Mouse (Mus musculus) induced T-regulatory cell, adult 2 months (primary cell): Measurements from ENCODE around the gene Cadm2.

Experiments
- DNase-seq: peaks from one replicate; pipeline ENCODE4 v3.0.0-alpha.2; 2012; ENCODE audit warnings: low read depth

Cadm2 gene

DNA sequence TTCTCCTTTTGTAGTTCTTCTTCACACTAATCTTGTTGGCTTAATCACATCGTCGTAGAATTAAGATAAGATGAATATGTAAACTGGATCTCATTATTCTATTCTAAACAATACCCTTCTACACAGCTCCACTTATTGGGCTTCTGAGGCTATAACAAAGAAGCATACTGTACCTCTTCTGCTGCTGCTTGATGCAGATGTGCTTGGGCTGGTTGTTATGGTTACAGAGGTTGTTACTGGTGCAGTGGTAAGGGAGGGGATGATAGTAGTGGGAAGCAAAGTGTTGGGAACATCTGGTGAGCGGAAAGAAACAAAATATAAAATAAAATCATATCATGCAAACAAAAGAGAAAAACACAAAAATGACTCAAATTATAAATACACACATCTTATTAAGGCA, 889.5 kb downstream of the Cadm2 start:
- no peak for DNase-seq

DNA sequence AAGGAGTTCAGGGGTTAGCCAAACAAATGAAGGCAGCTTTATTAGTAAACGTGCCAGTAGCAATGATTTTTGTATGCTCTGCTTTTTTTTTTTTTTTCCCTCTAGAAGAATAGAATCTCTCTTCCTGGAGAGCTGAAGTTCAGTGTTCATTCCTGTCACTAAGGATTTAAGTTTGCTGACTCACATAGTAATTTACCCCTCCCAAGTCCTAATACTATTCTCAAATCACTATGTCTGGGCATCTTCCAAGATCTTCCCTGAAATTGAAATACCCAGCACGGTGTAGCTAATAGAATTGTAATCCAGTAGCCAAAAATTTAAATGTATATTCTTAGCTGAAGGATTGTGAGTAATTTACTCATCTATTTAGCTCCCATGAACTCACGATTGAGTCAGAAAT, 914.2 kb downstream of the Cadm2 start:
- DNase-seq = no peak

DNA sequence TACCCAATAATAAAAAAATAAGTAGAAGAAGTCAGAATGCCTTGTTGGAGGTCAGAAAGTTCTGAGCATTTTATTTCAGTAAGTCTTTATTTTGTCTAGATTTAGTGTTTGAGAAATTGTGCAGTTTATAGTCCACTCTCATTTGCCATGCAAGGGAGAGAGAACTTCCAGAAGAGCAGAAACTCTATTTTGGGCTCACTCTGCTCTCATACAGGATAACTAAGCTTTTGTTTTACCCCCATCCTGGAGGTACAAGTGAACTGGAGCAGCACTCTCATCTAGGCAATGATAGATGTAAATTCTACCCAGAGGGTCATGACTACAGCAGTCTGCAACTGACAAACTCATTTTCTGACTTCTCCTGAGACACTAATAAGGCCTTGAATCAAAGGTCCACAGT, 925.9 kb downstream of the Cadm2 start:
- DNase-seq = no peak

DNA sequence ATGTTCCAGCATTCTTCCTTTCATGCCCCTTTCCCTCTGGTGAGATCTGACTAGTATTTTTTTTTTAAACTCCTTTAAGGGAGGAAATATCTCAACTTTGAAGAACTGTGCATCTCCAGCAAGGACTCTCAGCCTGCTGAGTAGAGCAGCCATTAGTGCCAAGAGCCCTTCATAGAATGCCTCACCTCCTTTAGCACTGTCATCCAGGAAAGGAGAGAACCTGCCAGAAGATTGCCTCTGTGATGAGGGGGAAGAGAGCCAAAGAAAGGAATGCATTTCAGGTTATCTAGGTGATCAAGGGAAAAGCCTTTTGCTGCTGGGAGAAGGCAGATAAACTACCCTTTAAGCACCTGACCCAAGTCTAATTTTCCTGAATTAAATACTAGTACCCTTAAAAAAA, 943.5 kb downstream of the Cadm2 start:
- no peak for DNase-seq

DNA sequence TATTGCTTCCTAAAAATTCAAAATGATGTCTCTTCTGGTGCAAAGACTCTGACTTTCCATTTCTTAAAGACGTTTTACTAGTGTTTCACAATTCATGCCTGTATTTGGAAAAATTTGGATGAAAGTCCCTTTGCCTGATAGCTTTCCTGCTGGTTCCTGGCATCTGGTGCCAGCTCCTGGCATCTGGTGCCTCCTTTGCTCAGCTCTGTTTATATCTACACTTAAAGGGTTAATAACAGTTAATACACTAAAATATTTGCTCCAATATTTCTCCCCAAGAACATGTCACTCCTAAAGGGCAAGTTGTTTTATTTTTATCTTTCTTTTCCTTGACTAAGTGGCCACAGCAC, 969.7 kb downstream of the Cadm2 start:
- no peak for DNase-seq

DNA sequence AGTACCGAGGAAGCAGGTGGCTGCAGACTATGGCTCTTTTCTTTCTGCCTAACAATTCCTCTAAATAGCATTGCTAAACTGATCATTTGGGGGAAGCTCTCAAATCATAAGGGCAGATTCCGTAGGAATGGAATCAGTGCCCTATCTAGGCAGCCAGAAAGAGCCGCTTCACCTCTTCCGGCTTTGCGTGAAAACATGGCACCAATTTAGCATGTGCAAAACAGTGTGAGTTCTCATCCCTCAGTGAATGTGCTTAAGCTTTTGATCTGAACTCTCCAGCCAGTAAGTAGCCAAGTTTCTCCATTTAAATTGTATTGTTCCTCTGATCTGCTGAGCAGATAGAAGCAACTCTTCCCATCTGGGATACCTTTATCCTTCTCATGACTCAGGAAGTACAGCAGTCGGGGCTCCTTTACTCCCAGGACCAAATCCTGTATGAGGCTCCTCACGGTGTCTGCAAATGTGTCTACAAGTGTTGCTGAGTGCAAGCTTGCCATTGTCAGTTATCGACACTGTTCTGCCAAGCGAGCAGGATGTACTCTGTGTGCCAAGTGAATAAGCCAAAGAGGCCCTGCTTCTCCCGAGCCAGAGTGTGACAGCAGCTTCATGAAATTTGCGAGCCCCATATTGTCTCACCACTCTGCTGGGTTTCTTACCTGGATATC, 970.2 kb downstream of the Cadm2 start:
- DNase-seq = no peak

DNA sequence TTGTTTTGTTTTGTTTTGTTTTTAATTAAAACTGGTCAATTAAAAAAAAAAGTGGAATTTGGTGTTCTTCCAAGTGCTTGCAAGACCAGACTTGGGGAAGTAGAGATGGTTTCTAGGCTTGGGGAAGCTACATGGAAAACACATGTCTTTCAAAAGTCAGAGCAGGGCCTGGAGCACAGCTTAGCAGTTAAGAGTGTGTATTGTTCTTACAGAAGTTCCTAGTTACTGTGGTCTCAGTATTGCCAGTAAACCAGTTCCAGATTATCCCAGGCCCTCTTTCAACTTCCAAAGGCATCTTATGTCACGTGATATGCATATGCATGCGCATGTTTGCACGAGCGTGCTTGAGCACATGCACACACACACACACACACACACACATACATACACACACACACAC, 972.9 kb downstream of the Cadm2 start:
- no peak for DNase-seq

DNA sequence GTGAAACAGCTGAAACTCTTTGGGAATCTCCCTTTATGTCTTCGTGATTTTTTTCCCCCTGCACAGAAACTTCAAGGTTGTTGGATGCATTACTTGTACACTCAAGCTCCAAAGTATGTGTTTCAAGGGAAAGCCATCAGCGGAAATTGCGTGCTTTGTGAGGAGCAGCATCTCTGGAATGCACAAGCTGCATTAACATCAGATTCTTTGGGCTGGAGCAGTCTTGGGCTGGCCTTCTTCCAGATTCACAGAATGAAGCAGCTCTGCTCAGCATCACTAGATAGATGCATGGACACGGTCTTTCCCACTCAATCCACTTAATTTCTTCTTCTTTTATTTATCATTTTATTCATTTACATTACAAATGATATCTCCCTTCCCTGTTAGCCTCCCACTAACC, 977.1 kb downstream of the Cadm2 start:
- DNase-seq = no peak

DNA sequence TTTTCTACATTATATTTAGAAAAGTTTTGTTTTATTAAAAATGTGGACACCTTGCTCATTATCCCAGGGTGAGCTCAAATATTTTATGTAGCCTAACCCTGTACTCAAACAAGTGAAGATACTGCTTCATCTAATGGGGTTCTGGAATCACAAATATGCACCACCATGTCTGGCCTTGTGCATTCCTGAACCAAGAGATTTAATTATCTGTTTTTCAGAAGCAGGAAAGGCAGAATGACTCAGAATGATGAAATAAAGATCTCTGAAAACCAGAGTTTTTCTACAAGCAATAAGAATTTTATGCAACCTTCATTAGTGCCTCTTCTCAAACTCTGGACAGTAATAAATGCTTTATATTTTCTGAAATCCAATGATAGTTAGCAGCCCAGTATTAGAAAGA, 993.2 kb downstream of the Cadm2 start:
- no peak for DNase-seq

DNA sequence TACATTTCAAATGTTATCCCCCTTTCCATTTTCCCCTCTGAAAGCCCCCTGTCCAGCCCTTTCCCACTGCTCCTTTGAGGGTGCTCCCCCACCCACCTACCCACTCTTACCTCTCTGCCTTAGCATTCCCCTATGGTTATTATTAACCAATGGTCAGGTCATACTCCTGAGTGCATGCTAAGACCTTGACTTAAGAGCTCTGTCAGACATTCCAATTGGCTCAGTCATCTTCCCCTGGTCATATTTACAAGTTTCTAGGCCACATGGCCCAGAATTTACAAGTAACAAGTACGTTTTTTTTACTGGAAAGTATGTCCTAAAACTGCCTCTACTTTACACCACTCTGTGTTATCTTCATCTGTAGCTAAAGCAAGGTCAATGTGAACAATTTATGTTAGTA, 998.3 kb downstream of the Cadm2 start:
- no peak for DNase-seq

DNA sequence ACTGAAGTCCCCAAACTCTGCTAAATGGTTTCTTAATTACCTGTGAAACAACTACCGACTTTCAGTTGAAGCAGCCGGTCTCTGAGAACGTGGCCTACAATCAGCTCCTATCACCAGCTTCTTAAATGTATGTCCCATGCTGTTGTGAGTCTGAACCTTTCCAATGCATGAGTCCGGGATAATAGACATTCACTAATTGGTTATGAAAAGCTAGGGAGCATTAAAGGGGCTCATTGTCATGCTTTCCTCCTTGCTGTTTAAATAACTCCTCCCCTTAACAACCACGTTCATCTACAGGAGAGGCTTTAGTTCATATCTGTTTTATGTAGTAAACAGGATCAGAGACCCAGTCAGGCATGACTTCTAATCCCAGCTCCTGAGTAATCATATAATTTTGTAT, 1008.1 kb downstream of the Cadm2 start:
- DNase-seq = no peak
